Mouse (Mus musculus) myocyte (in vitro differentiated cells): ENCODE data around the gene Col16a1. TPM values are rescaled to one million over a fixed set of nuclear protein-coding genes. Genes with fewer than 3 reads are reported as not detected.

ENCODE experiments used
- H3K27me3 ChIP-seq: one replicate; pipeline ENCODE4 v1.6.1; 2011; ENCODE audit not compliant: control insufficient read depth, insufficient read depth, insufficient read length
- H3K36me3 ChIP-seq: one replicate; pipeline ENCODE4 v1.6.1; 2011; ENCODE audit not compliant: control insufficient read depth, insufficient read depth
- H3K4me2 ChIP-seq: one replicate; pipeline ENCODE4 v1.6.1; 2011; ENCODE audit warnings: low read depth, control low read depth
- H3K4me3 ChIP-seq: one replicate; pipeline ENCODE4 v1.5.1; 2011; ENCODE audit warnings: mild to moderate bottlenecking, control low read depth, moderate library complexity
- H3K79me2 ChIP-seq: one replicate; pipeline ENCODE4 v1.6.1; 2011; ENCODE audit not compliant: control insufficient read depth, insufficient read depth
- H3ac ChIP-seq: one replicate; pipeline ENCODE4 v1.6.1; 2011; ENCODE audit not compliant: control insufficient read depth, insufficient read length
- CEBPB ChIP-seq: IDR thresholded peaks from 2 replicates; pipeline ENCODE4 v1.6.1; 2011; ENCODE audit warnings: mild to moderate bottlenecking, moderate library complexity; ENCODE audit not compliant: poor library complexity, insufficient read depth, severe bottlenecking
- E2F4 ChIP-seq: IDR thresholded peaks from one replicate; pipeline ENCODE4 v1.6.1; 2011; ENCODE audit warnings: mild to moderate bottlenecking, control low read depth, moderate library complexity; ENCODE audit not compliant: insufficient read depth
- MAX ChIP-seq: IDR thresholded peaks from one replicate; pipeline ENCODE4 v1.6.1; 2011; ENCODE audit warnings: low read depth, mild to moderate bottlenecking, control low read depth
- MYOD1 ChIP-seq, 3 experiments: IDR thresholded peaks; one replicate each; pipeline ENCODE4 v1.6.1; 2011; ENCODE audit warnings: control low read depth in 2 of 3, low read depth in 2 of 3, mild to moderate bottlenecking in 2 of 3, moderate library complexity in 1 of 3; ENCODE audit not compliant: insufficient read length in 2 of 3, control insufficient read depth in 1 of 3
- MYOG ChIP-seq, 3 experiments: IDR thresholded peaks; one replicate each; pipeline ENCODE4 v1.6.1; 2011; ENCODE audit warnings: control low read depth in 2 of 3, low read depth in 2 of 3, mild to moderate bottlenecking in 2 of 3; ENCODE audit not compliant: insufficient read length in 2 of 3, control insufficient read depth in 1 of 3, insufficient read depth in 1 of 3
- POLR2A ChIP-seq: IDR thresholded peaks from one replicate; pipeline ENCODE4 v1.6.1; 2011; ENCODE audit warnings: low read depth, mild to moderate bottlenecking, control low read depth, moderate library complexity; ENCODE audit not compliant: insufficient read length
- POLR2AphosphoS2 ChIP-seq: IDR thresholded peaks from one replicate; pipeline ENCODE4 v1.6.1; 2011; ENCODE audit warnings: low read depth, control low read depth; ENCODE audit not compliant: insufficient read length
- REST ChIP-seq: IDR thresholded peaks from one replicate; pipeline ENCODE4 v1.6.1; 2011; ENCODE audit warnings: mild to moderate bottlenecking, control low read depth, moderate library complexity; ENCODE audit not compliant: insufficient read depth, insufficient read length
- SRF ChIP-seq: IDR thresholded peaks from one replicate; pipeline ENCODE4 v1.6.1; 2011; ENCODE audit warnings: low read depth; ENCODE audit not compliant: control insufficient read depth, insufficient read length
- TCF12 ChIP-seq: IDR thresholded peaks from one replicate; pipeline ENCODE4 v1.6.1; 2011; ENCODE audit warnings: mild to moderate bottlenecking, control low read depth; ENCODE audit not compliant: poor library complexity, insufficient read depth, severe bottlenecking
- TCF3 ChIP-seq: IDR thresholded peaks from one replicate; pipeline ENCODE4 v1.6.1; 2011; ENCODE audit warnings: low read depth, control low read depth; ENCODE audit not compliant: insufficient read length
- USF1 ChIP-seq: IDR thresholded peaks from one replicate; pipeline ENCODE4 v1.6.1; 2011; ENCODE audit warnings: low read depth, mild to moderate bottlenecking, control low read depth, moderate library complexity
- polyA plus RNA-seq: library from polyadenylated mRNA; unstranded; fragments of >200 nt; fragmentation: generic; extraction: Trizol; gene quantifications from one replicate; pipeline ENCODE4 v1.2.1, GENCODE M21; 2012; ENCODE audit warnings: missing spikeins

The Col16a1 gene
- polyA plus RNA-seq, 1 experiment = 13.9 TPM

DNA sequence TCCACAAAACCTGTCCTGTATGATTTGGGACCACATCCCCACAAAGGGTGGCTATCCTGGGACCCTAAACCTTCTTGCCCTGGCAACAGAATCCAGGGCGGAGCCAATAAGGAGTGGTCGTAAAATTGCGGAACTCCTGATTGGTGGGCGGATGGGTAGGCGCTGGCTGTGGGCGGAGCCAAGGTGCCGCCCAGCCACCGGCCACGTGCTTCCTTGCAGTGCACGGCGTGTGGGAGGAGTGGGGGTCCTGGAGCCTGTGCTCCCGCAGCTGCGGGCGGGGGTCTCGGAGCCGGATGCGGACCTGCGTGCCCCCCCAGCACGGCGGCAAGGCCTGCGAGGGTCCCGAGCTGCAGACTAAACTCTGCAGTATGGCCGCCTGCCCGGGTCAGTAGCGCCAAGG, 41.1 kb upstream of the Col16a1 start:
- Histone ChIP-seq H3K4me2 (no peak overlapping the region), H3K4me3 (no peak overlapping the region), H3K36me3 (no peaks in the 10 kb centered on the region), H3K79me2 (no peaks in the 10 kb centered on the region), H3K27me3 (peaks cover 64% of the 10 kb centered on the region), H3ac (no peak overlapping the region)
- TF ChIP-seq MAX (no peak), CEBPB (no peak), E2F4 (no peak), TCF12 (no peak), MYOD1 (IDR thresholded peaks at IDR 0.05; ENCODE audit: control insufficient read depth in 1 of 3, insufficient read length in 2 of 3, low read depth in 2 of 3) (no peak), POLR2A (no peak), REST (no peak), TCF3 (no peak), SRF (no peak), MYOG (IDR thresholded peaks at IDR 0.05; ENCODE audit: control insufficient read depth in 1 of 3, insufficient read depth in 1 of 3, insufficient read length in 2 of 3, low read depth in 2 of 3) (no peak), USF1 (no peak), POLR2AphosphoS2 (no peak)

DNA sequence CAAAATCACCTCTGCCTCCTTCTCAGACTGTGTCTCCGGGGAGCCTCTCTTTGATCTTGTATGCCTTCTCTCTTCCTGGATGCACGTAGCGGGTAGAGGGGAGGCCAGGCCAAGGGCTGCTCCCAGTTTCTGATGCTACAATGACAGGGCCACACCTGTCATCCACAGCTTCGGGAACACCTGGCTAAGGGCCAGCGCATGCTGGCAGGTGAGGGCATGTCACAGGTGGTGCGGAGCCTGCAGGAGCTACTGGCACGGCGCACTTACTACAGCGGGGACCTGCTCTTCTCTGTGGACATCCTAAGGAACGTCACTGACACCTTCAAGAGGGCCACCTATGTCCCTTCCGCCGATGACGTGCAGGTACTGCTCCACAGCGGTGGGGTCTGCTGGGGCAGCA, 38.6 kb upstream of the Col16a1 start:
- Histone ChIP-seq H3K4me3 (no peak overlapping the region), H3K4me2 (no peak overlapping the region), H3K79me2 (no peaks in the 10 kb centered on the region), H3ac (no peak overlapping the region), H3K27me3 (peaks cover 81% of the 10 kb centered on the region), H3K36me3 (no peaks in the 10 kb centered on the region)
- TF ChIP-seq REST = no peak
- TF ChIP-seq SRF = no peak
- TF ChIP-seq E2F4 = no peak
- TF ChIP-seq TCF12 = no peak
- TF ChIP-seq POLR2A = no peak
- TF ChIP-seq USF1 = no peak
- no peak for TF ChIP-seq CEBPB
- TF ChIP-seq POLR2AphosphoS2 = no peak
- TF ChIP-seq MYOD1 (IDR thresholded peaks at IDR 0.05; ENCODE audit: control insufficient read depth in 1 of 3, insufficient read length in 2 of 3, low read depth in 2 of 3) = no peak
- TF ChIP-seq TCF3 = no peak
- TF ChIP-seq MAX = no peak
- TF ChIP-seq MYOG (IDR thresholded peaks at IDR 0.05; ENCODE audit: control insufficient read depth in 1 of 3, insufficient read depth in 1 of 3, insufficient read length in 2 of 3, low read depth in 2 of 3) = no peak

GRCm38 (mm10) chr4:130010723-130011122, 36.9 kb upstream of the Col16a1 start:
- Histone ChIP-seq H3K79me2 (no peaks in the 10 kb centered on the region), H3ac (no peak overlapping the region), H3K36me3 (no peaks in the 10 kb centered on the region), H3K4me3 (no peak overlapping the region), H3K27me3 (peaks cover 76% of the 10 kb centered on the region), H3K4me2 (no peak overlapping the region)
- TF ChIP-seq CEBPB (no peak), E2F4 (no peak), USF1 (no peak), REST (no peak), TCF3 (no peak), TCF12 (no peak), SRF (no peak), MAX (no peak), MYOD1 (IDR thresholded peaks at IDR 0.05; ENCODE audit: control insufficient read depth in 1 of 3, insufficient read length in 2 of 3, low read depth in 2 of 3) (no peak), POLR2A (no peak), POLR2AphosphoS2 (no peak), MYOG (IDR thresholded peaks at IDR 0.05; ENCODE audit: control insufficient read depth in 1 of 3, insufficient read depth in 1 of 3, insufficient read length in 2 of 3, low read depth in 2 of 3) (no peak)

DNA sequence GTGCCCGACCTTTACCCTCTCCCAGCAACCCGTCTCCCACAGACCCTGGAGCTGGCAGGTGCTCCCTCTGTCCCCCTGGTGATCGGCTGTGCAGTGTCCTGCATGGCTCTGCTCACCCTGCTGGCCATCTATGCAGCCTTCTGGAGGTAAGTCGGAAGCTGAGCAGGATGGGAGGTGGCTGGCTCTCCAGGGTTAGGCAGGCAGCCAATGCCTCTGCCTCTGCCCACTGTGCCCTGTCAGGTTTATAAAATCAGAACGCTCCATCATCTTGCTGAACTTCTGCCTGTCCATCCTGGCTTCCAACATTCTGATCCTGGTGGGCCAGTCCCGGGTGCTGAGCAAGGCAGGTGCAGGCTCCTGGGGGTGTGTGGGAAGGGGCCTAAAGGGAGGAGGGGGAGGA, 35.4 kb upstream of the Col16a1 start:
- Histone ChIP-seq H3K4me3 (no peak overlapping the region), H3ac (no peak overlapping the region), H3K36me3 (no peaks in the 10 kb centered on the region), H3K79me2 (no peaks in the 10 kb centered on the region), H3K27me3 (peaks cover 63% of the 10 kb centered on the region), H3K4me2 (no peak overlapping the region)
- TF ChIP-seq MAX = no peak
- TF ChIP-seq TCF12 = no peak
- no peak for TF ChIP-seq MYOD1 (IDR thresholded peaks at IDR 0.05; ENCODE audit: control insufficient read depth in 1 of 3, insufficient read length in 2 of 3, low read depth in 2 of 3)
- TF ChIP-seq POLR2AphosphoS2 = no peak
- no peak for TF ChIP-seq MYOG (IDR thresholded peaks at IDR 0.05; ENCODE audit: control insufficient read depth in 1 of 3, insufficient read depth in 1 of 3, insufficient read length in 2 of 3, low read depth in 2 of 3)
- no peak for TF ChIP-seq POLR2A
- TF ChIP-seq CEBPB = no peak

- no peak overlapping the region for H3K4me2 ChIP-seq
- no peak overlapping the region for H3ac ChIP-seq
- no peak overlapping the region for H3K4me3 ChIP-seq
- H3K36me3 ChIP-seq = no peaks in the 10 kb centered on the region
- H3K27me3 ChIP-seq = peaks cover 54% of the 10 kb centered on the region
- TF ChIP-seq USF1 = no peak
- no peak for TF ChIP-seq REST
- TF ChIP-seq TCF12 = no peak
- no peak for TF ChIP-seq CEBPB
- no peak for TF ChIP-seq SRF
- no peak for TF ChIP-seq POLR2A
- TF ChIP-seq TCF3 = no peak
- no peak for TF ChIP-seq E2F4
- no peak for TF ChIP-seq MYOD1 (IDR thresholded peaks at IDR 0.05; ENCODE audit: control insufficient read depth in 1 of 3, insufficient read length in 2 of 3, low read depth in 2 of 3)
- H3K79me2 ChIP-seq = no peaks in the 10 kb centered on the region
These were observed 34.5 kb upstream of the Col16a1 start for GRCm38 (mm10) chr4:130013111-130013510.
